Mouse (Mus musculus): ENCODE data around the gene Fcho1. TPM values are rescaled to one million over a fixed set of nuclear protein-coding genes. Genes with fewer than 3 reads are reported as not detected.

The Fcho1 gene
- polyA plus RNA-seq, 1 experiment from 2014 or later: 2.5 TPM

- no peak for TF ChIP-seq CTCF (IDR thresholded peaks at IDR 0.05; ENCODE audit: low read depth)
- Histone ChIP-seq H3K4me1 (replicated peaks; ENCODE audit: control insufficient read depth, insufficient read depth, low read length) (peaks cover 3% of the 10 kb centered on the region; the same call in 1 of the 2 replicates), H3K9ac (ENCODE audit: low read depth, low read length) (no peak overlapping the region), H3K27ac (ENCODE audit: low read depth, low read length) (no peak overlapping the region), H3K9me3 (ENCODE audit: control insufficient read depth) (no peaks in the 10 kb centered on the region), H3K36me3 (ENCODE audit: control insufficient read depth, insufficient read depth) (no peaks in the 10 kb centered on the region), H3K4me3 (ENCODE audit: low read depth, low read length) (no peak overlapping the region), H3K27me3 (replicated peaks; ENCODE audit: control insufficient read depth, insufficient read depth, low read length) (no peaks in the 10 kb centered on the region), H3K4me2 (replicated peaks; ENCODE audit: low read depth) (no peak overlapping the region)
- 70% methylated on average over 4 of the region's 4 CpGs for WGBS
- ATAC-seq: no peak
Observed at GRCm38 (mm10) chr8:71719218-71719617, 6.3 kb downstream of the Fcho1 start.

GRCm38 (mm10) chr8:71718252-71718651 is 7.3 kb downstream of the Fcho1 start:
- no peak for ATAC-seq
- Histone ChIP-seq H3K4me1 (replicated peaks; ENCODE audit: control insufficient read depth, insufficient read depth, low read length) (peaks cover 3% of the 10 kb centered on the region; the same call in 1 of the 2 replicates), H3K9ac (ENCODE audit: low read depth, low read length) (no peak overlapping the region), H3K4me2 (replicated peaks; ENCODE audit: low read depth) (no peak overlapping the region), H3K27ac (ENCODE audit: low read depth, low read length) (no peak overlapping the region), H3K9me3 (ENCODE audit: control insufficient read depth) (no peaks in the 10 kb centered on the region), H3K36me3 (ENCODE audit: control insufficient read depth, insufficient read depth) (no peaks in the 10 kb centered on the region), H3K4me3 (ENCODE audit: low read depth, low read length) (no peak overlapping the region), H3K27me3 (replicated peaks; ENCODE audit: control insufficient read depth, insufficient read depth, low read length) (no peaks in the 10 kb centered on the region)
- WGBS: 50% methylated on average over 3 of the region's 3 CpGs
- TF ChIP-seq CTCF (IDR thresholded peaks at IDR 0.05; ENCODE audit: low read depth): no peak

DNA sequence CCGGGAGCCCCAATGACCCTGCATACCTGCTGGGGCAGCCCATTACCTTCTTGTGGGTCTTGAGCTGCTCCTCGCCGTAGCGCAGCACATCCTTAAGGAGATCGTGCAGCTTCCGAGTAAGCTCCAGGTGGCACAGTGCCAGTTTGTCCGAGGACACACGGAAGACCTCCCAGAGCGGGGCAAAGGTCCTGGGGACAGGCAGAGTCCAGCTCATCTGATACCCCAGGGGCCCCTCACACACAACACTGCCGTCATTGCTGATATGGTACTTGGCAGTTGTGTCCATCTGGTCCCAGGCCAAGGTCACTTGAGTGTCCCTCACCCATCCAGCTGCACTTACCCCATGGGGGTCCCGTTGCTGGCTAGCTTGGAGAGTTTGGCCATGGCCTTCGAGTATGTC is 8.4 kb downstream of the Fcho1 start:
- Histone ChIP-seq H3K27ac (ENCODE audit: low read depth, low read length) (no peak overlapping the region), H3K36me3 (ENCODE audit: control insufficient read depth, insufficient read depth) (no peaks in the 10 kb centered on the region), H3K4me1 (replicated peaks; ENCODE audit: control insufficient read depth, insufficient read depth, low read length) (peaks cover 3% of the 10 kb centered on the region; the same call in 1 of the 2 replicates), H3K4me3 (ENCODE audit: low read depth, low read length) (no peak overlapping the region), H3K27me3 (replicated peaks; ENCODE audit: control insufficient read depth, insufficient read depth, low read length) (no peaks in the 10 kb centered on the region), H3K4me2 (replicated peaks; ENCODE audit: low read depth) (no peak overlapping the region), H3K9me3 (ENCODE audit: control insufficient read depth) (no peaks in the 10 kb centered on the region), H3K9ac (ENCODE audit: low read depth, low read length) (no peak overlapping the region)
- no peak for TF ChIP-seq CTCF (IDR thresholded peaks at IDR 0.05; ENCODE audit: low read depth)
- ATAC-seq: peak; percentile 58
- 62% methylated on average over 12 of the region's 12 CpGs for WGBS

- ATAC-seq: no peak
- Histone ChIP-seq H3K9me3 (ENCODE audit: control insufficient read depth) (no peaks in the 10 kb centered on the region), H3K36me3 (ENCODE audit: control insufficient read depth, insufficient read depth) (no peaks in the 10 kb centered on the region)
Observed at GRCm38 (mm10) chr8:71716561-71717053, 8.9 kb downstream of the Fcho1 start.

DNA sequence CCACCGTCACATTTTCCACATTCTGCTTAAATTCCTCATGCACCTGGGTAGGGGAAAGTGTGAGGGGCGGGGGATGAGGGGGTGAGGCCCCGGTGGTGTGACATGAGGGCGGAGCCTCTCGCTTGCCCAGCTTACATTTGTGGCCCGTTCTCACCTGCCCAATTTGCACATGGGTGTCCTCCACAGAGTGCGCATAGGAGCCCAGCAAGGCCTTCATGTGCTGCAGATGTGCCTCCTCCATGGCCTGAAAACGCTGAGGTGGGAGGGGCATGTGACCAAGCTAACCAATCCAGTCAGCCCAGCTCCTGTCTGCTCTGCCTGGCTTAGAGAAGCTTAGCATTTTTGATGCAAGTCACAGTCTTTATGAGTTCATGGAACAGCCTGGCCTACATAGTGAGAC is 10.0 kb downstream of the Fcho1 start:
- no peaks in the 10 kb centered on the region for H3K9me3 ChIP-seq (ENCODE audit: control insufficient read depth)
- 44% methylated on average over 8 of the region's 8 CpGs for WGBS
- H3K36me3 ChIP-seq (ENCODE audit: control insufficient read depth, insufficient read depth): no peaks in the 10 kb centered on the region
- peaks cover 3% of the 10 kb centered on the region; the same call in 1 of the 2 replicates for H3K4me1 ChIP-seq (replicated peaks; ENCODE audit: control insufficient read depth, insufficient read depth, low read length)
- no peak overlapping the region for H3K4me3 ChIP-seq (ENCODE audit: low read depth, low read length)
- TF ChIP-seq CTCF (IDR thresholded peaks at IDR 0.05; ENCODE audit: low read depth): no peak
- no peaks in the 10 kb centered on the region for H3K27me3 ChIP-seq (replicated peaks; ENCODE audit: control insufficient read depth, insufficient read depth, low read length)
- no peak overlapping the region for H3K4me2 ChIP-seq (replicated peaks; ENCODE audit: low read depth)
- H3K9ac ChIP-seq (ENCODE audit: low read depth, low read length): no peak overlapping the region
- no peak overlapping the region for H3K27ac ChIP-seq (ENCODE audit: low read depth, low read length)
- ATAC-seq: no peak

More at GRCm38 (mm10) chr8:71716561-71717053, 8.9 kb downstream of the Fcho1 start:
- no peak for TF ChIP-seq CTCF (IDR thresholded peaks at IDR 0.05; ENCODE audit: low read depth)
- Histone ChIP-seq H3K27ac (ENCODE audit: low read depth, low read length) (no peak overlapping the region), H3K4me3 (ENCODE audit: low read depth, low read length) (no peak overlapping the region), H3K4me1 (replicated peaks; ENCODE audit: control insufficient read depth, insufficient read depth, low read length) (peaks cover 3% of the 10 kb centered on the region; the same call in 1 of the 2 replicates), H3K27me3 (replicated peaks; ENCODE audit: control insufficient read depth, insufficient read depth, low read length) (no peaks in the 10 kb centered on the region), H3K9ac (ENCODE audit: low read depth, low read length) (no peak overlapping the region), H3K4me2 (replicated peaks; ENCODE audit: low read depth) (no peak overlapping the region)
- WGBS: 81% methylated on average over 13 of the region's 13 CpGs

DNA sequence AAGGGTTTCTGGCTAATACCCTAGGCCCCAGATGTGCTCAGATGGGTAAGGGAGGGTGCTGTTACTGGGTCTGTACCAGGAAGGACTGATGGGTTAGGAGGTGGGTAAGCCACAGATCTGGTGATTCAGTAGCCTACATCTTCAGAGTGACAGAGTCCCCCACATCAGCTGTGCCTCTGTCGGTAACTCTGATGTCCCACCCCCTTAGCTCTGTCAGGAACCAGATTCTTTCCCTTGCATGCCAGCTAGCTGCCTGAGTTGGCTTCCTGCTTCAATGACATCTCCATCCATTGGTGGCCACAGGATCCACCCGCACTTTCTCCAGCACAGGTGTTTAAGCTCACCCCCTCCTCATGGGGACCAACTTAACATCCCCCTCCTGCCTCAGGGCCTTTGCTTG is 13.9 kb downstream of the Fcho1 start:
- H3K9ac ChIP-seq (ENCODE audit: low read depth, low read length): no peak overlapping the region

More for the DNA sequence above, 13.9 kb downstream of the Fcho1 start:
- WGBS: 76% methylated on average over 2 of the region's 2 CpGs
- Histone ChIP-seq H3K27me3 (replicated peaks; ENCODE audit: control insufficient read depth, insufficient read depth, low read length) (no peaks in the 10 kb centered on the region), H3K36me3 (ENCODE audit: control insufficient read depth, insufficient read depth) (no peaks in the 10 kb centered on the region), H3K9me3 (ENCODE audit: control insufficient read depth) (no peaks in the 10 kb centered on the region), H3K27ac (ENCODE audit: low read depth, low read length) (no peak overlapping the region), H3K4me3 (ENCODE audit: low read depth, low read length) (no peak overlapping the region), H3K4me1 (replicated peaks; ENCODE audit: control insufficient read depth, insufficient read depth, low read length) (no peaks in the 10 kb centered on the region), H3K4me2 (replicated peaks; ENCODE audit: low read depth) (no peak overlapping the region)
- TF ChIP-seq CTCF (IDR thresholded peaks at IDR 0.05; ENCODE audit: low read depth): no peak
- ATAC-seq: no peak

All from intestine, postnatal 0 days (tissue).